ENCODE assay signal across 13 mouse cellular contexts in the genomic region with DNA sequence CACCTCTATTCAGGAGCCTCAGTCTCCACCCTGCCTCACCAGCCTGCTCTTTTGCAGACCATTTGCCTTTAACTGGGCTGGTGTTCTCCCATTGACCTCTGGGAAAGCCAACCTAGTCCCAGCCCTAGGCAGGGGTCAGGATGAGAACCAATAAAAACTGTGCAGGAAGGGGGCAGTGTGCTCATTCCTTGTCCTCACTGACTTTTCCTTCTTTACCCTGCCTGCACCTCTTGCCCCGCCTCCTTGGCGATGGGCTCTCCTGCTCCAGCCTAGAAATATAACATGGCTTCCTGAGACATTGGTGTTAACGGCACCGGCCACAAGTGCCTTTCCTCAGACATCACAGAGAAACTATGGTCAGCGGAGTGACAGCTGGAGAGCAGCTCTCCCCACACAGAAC.
"Had no signal": no experiment of that assay in that cellular context is flagged by ENCODE, and none has a peak within 500 bp of the region (broad histone marks: within the 10 kb centered on the region; RNA-seq: fewer than 3 reads in every experiment).

No protein-coding gene starts in this region.

- H3K9ac ChIP-seq: kidney, embryonic 15.5 days; limb, embryonic 12.5 days; liver, embryonic 13.5 days; neural tube, embryonic 13.5 days had no signal

- H3K36me3 ChIP-seq: kidney, embryonic 15.5 days; limb, embryonic 12.5 days; liver, embryonic 13.5 days; midbrain, embryonic 10.5 days; neural tube, embryonic 13.5 days had no signal

- H3K4me1 ChIP-seq: liver, embryonic 13.5 days; midbrain, embryonic 10.5 days; neural tube, embryonic 13.5 days had no signal

- DNase-seq: kidney, adult 18-20 months; kidney, postnatal 25 days; liver; liver, embryonic 13.5 days; lung, adult 18-20 months; lung, postnatal 4 days; right cerebral cortex, postnatal 25 days; thymus, postnatal 4 days had no signal

- ATAC-seq: midbrain, embryonic 16.5 days had no signal

- H3K4me3 ChIP-seq: kidney, embryonic 15.5 days; limb, embryonic 12.5 days; liver, embryonic 13.5 days; midbrain, embryonic 10.5 days; neural tube, embryonic 13.5 days had no signal

- H3K27ac ChIP-seq: kidney, embryonic 15.5 days; limb, embryonic 12.5 days; liver, embryonic 13.5 days; midbrain, embryonic 10.5 days; neural tube, embryonic 13.5 days had no signal

- H3K27me3 ChIP-seq: kidney, embryonic 15.5 days; limb, embryonic 12.5 days; liver, embryonic 13.5 days; neural tube, embryonic 13.5 days had no signal

- H3K4me2 ChIP-seq: kidney, embryonic 15.5 days; limb, embryonic 12.5 days; liver, embryonic 13.5 days; neural tube, embryonic 13.5 days had no signal

- H3K9me3 ChIP-seq: kidney, embryonic 15.5 days; liver, embryonic 13.5 days; midbrain, embryonic 10.5 days; neural tube, embryonic 13.5 days had no signal
